Mouse (Mus musculus): ENCODE measurements around the gene Llcfc1.

The Llcfc1 gene

DNA sequence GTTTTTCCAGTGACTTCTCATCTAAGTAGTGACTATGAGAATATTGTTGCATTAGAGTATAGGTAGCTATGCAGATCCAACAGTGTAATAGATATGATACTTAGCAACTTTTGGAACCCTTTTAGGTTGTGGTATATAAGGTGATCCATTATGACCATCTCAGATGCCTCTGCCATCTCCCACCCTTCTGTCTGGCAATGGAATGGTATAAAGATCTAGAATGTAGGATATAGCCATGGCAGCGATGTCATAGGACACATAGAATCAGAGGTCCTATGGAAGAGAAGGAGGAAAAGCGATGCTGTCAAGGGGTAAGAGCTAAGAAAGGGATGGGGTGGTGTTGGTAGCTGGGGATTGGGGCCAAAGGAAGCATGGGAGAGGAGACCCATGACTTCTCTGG lies at the start of gene Llcfc1:
TSS of gene Llcfc1 (plus strand) at position 301 of the 400 bp plus-strand sequence.
- DNase-seq: no peak

DNA sequence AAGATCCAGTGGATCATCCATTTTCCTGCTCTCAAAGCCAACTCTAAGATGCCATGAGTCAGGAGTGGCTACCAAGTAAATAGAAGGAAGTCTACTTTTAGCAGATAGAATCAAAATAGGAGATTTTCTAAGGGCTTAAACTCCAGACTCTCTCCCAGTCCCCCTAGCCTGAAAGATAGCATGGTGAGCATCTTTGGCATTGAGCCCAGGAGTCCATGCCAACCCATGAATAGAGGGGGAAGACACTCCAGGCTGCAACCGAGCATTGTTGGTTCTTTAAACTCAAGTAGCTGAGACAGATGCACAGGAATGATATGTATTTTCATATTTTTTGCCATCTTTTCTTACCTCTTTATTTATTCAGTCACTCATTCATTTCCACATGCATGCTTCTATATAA lies 49.0 kb upstream of the Llcfc1 start:
- no peak for DNase-seq

DNA sequence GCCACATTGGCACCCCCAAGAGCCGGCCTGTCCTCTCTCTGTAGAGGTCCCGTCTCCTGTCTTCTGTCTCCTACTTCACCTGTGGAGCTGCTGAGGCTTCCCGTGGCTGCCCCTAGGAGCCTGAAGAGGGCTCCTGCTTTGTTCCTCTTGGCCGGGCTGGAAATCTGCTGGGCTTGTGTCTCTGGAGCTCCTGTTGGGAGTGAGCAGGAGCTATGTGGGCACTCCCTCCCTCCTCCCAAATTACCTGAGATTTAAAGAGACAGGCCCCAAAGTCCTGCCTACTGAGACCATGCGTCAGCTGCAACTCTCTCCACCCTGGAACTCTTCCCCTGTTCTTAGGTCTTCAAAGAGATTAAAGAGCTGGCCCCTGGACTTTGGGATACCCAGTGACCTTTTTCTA lies 48.1 kb upstream of the Llcfc1 start, which contains the start of gene Trpv6:
TSS of gene Trpv6 (minus strand) at position 228 of the 400 bp plus-strand sequence.
- DNase-seq: no peak

DNA sequence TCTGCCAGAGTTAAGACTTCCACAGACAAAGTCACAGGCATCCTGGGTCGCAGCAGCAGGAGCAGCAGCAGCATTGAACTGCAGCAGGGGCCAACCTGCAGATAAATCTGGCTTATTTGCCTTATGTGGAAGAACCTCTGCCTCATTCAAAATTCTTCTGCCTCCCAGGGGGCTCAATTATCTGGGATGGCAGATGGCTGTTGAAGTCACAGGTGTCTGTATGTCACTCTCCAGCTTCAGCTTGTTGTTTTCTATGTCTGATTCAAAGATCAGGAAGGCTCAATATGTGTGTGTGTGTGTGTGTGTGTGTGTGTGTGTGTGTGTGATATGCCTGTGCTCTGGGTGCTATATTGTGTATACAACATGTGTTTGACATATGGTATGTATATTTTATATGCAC lies 46.8 kb upstream of the Llcfc1 start:
- no peak for DNase-seq

DNA sequence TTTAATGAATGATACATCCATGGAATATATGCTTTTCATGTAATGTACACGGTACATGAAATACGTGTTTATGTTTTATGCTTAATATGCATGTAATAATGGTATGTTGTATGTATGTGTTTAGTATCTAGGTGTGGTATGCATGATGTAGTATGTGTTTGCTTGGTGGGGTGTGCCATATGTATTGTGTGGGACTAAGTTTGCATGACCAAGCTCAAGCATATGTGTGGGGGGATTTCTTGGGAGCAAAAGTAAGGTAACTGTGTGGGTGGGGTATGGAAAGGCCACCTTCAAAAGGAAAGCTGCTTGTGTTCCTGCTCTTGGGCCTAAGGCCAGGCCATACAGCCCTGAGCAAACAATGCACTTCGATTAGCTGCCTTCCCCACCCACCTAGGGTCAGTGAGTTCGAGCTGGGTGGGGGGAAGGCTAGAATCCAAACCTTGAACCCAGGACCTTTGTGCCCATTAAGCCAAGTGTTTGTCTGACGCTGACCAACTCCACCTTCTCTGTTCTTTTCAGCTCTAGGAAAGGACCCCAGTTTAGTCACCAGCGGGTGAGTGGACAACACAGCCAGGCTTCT lies 46.2 kb upstream of the Llcfc1 start:
- no peak for DNase-seq

DNA sequence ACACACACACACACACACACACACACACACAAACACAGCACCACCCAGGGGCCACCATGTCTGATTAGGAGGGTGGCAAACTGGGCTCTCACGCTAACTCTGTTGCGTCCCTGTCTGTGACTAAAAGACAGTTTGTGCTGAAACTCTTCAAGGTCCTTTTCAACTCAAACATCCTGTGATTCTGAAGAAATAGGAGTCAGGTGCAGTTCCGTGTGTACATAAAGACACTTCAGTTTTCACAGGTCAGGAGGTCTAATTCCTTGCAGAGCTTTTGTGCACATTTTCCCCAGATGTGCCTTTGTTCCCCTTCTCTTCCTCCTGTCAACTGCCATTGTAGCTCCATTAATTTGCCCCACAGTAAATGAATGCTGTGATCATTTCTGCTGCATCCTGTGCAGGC lies 43.8 kb upstream of the Llcfc1 start:
- DNase-seq: no peak

DNA sequence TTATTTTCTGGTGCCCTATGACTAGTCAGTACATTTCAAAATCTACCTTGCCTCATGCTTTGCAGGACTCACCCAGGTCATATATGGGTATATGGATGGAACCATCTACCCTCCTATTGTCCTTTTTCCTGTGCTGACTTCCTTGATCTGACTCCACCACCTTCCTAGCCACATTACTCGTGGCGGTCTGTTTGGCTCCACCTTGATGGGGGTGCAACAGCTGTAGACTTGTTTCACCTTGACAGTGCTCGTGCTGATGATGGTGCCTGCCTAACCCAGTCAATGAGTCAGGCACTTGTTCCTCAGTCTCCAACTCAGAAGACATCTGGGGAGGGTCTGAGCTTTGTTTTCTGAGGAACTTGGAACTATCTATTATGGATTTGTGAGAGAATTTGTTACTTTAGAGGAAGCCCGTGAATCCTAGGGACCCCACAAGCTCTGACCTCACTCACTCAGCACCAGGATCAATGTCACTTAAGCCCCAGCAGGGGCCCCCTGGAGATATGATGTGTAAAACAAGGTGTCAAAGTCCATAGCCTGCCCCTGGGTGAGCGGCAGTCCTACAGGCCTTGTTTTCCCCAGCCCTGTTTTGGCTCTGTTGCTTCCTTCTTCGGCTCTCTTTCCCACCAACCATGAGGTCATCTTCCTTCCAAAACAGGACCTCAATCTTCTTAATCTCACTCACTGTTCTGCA lies 42.9 kb upstream of the Llcfc1 start:
- no peak for DNase-seq

DNA sequence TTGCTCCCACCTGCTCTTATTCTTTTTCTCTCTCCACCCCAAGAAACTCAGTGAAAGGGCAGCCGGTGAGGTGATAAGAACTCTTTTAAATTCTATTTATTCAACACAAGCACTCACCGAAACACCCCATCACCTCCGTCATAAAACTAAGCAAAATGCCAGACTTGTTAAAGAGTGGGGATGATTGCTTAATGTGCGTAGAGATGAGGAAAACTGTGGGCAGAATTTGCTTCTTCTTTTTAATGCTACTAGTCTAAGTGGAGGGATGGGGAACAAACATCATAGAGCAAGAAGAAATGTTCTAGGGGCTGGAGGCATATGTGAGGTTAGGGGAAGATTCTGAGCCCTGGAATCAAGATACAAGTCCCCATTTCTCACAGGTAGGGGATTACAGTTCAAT lies 41.5 kb upstream of the Llcfc1 start:
- DNase-seq: no peak

DNA sequence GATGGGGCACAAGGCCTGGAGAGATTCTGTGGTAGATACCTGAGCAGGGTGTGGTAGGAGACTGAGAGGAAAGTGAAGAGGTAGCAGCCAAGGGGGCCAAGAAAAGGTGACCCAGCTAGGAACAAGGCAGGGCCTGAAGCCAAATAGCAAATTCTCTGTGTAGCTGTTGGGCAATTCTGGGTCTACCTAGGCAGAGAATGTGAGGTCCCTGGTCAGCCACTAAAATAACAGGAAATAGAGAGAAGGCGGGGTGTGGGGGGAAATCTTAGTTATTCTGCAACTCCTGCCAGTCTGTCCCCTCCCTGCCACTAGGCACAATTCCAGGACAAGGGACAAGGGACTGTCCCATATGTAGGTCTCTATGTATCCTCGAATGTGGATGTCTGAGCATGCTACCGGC lies 41.0 kb upstream of the Llcfc1 start:
- no peak for DNase-seq

DNA sequence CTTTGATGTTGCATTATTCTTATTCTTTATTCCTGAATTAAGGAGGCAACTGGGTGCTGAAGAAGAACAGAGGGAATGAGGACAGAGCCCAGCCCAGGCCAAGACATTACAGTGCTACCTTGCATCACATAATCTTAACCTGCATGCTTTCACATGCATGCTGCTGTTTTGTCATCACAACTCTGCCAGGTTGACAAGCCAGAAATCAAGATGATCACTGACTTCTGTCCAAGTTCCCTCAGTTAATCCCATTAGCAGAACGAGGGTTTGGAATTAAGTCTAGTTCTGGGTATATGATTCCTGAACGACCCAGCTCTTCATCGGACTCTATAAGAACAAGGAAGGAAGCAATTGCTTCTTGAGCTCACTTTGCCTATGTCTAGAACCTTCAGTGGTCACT lies 38.0 kb upstream of the Llcfc1 start:
- DNase-seq: no peak

DNA sequence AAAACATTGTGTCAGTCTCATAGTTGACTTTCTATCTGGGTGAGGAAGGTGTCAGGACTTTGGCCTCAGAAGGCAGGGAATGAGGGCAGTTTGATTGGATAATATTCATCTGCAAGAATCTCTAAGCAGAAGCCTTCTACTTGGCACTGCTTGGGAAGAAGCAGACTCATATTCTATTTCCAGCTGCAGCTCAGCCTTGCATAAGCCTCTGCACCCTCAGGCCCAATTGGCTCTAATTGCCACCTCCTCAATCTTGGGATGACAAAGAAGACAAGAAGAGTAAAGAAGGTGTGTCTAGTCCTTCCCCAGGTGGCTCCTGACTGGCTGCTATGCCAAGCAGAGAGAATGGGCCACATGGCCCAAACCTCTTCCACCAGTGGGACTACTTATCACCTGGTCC lies 37.6 kb upstream of the Llcfc1 start:
- no peak for DNase-seq

DNA sequence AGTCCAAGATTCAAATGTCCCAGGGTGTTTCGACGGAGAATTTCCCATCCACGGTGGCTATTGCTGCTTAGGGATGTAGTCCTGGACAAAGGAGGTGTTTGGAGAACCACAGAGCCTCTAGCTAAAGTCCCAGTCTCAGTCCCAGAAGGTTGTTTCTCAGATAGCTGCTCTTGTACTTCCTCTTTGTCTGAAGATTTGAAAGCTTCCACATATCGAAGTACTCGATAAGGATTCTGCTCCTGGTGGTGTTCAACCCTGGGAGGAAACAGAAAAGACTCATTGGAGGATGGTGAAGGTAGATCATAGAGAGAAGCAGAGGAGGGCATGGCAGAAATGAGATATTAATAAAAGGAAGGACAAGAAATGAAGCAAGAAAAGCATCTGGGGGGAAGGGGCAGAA lies 31.1 kb upstream of the Llcfc1 start:
- DNase-seq: no peak

DNA sequence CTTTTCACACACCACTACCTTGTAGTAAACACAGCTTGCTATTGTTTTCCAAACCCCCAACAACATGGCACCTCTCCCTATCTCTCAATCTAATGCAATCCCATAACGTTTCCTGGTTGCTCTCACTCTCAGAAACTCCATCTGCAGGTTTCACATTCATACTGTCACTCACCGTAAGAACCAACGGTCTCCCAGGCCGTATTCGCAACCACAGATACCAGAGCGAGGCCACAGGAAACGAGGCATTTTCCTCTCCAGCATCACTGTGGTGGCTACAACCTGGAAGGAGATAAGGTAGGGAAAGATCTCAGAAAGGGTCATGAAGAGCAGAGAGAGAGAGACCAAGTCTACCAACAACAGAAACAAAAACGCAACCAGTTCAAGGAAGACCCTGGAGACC lies 29.6 kb upstream of the Llcfc1 start:
- no peak for DNase-seq

DNA sequence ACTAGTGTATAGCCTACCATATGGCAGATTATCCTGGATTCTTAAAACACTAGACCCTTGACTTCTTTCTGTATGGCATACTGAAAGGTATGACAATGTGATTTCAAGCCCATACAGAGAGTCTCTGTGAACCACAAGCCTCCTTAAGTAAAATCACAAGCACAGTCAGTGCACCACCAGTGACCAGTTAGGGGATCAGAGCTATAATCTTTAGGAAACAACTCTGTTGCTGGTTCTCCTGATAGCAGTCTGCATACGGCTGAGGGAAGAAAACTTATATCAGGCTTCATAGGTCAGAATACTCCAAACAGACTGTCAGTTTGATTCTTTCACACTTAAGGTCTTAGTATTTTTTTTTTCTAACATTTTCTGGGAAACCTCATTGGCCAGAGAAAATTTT lies 25.7 kb upstream of the Llcfc1 start:
- no peak for DNase-seq

DNA sequence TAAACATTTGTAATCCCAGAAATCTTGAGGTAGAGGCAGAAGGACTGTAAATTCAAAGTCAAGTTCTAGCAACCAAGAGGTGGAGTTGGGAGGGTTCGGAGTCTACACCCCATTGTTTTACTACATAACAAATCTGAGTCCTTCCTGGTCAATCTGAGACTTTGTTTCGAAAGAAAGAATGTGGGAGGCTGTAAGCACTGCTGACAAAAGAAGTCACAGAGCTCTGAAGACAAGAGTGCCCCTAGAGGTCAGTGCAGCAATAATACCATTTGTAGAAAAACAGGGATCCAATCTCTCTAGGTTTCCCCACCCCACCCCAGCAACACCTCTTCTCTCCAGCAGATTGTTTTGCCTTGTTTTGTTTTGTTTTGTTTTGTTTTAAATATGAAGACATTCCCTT lies 21.9 kb upstream of the Llcfc1 start:
- DNase-seq: no peak

DNA sequence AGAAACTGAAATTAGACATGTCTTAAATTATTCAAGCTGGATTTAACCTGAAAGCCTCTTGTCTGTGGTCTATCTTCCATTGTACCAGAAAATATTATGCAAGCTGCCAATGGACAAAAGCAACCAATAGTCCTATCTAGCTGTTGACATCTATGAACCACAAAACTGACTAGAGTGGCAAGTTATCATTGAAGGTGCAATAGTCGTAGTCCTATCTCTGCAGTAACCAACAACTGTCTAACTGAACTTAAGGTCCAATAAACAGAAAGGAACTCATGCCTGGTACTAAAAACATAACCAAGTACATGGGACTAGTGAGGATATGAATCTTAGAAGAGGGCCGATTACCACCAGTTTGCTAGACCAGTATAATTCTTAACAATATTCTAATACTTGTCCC lies 7.7 kb upstream of the Llcfc1 start:
- no peak for DNase-seq

DNA sequence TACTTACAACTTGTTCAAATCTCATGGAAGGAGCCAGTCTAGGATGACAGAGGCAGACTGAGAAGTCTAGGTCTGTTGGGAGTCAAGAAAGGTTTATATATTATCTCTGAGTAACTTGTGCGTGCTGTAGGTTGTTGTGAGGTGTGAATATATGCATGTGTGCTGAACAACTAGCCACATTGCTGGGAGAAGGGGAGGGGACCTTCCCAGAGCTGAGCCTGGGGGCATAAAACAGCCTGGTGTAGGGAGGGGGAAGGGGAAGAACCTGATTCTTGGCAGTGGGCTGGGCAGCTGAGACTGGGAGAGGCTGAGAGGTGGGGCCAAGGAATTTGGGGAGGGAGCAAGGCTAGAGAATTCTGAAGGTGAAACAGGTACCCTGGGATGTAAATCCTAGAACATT lies 3.6 kb upstream of the Llcfc1 start, which contains the start of gene Trpv5:
TSS of gene Trpv5 (minus strand) at position 101 of the 400 bp plus-strand sequence.
- DNase-seq: no peak

DNA sequence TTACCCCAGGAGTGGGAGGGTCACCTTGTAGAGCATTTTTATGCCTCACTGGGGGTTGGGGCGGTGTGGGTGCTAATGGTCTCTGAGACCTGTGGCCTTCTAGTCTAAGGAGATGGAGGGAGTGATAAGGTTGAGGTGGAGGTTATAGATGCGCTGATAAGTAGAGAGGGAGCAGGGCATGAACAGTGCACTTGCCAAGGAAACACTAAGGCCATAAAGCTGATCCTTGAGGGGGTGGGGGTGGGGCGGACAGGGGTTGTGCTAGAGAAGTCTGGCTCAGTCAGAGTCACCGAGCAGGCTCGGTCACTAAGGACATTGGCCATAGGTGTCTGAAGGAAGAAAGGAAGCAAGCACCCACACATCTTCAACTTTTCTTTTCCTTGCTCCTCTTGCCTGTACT lies 2.6 kb upstream of the Llcfc1 start:
- DNase-seq: no peak

DNA sequence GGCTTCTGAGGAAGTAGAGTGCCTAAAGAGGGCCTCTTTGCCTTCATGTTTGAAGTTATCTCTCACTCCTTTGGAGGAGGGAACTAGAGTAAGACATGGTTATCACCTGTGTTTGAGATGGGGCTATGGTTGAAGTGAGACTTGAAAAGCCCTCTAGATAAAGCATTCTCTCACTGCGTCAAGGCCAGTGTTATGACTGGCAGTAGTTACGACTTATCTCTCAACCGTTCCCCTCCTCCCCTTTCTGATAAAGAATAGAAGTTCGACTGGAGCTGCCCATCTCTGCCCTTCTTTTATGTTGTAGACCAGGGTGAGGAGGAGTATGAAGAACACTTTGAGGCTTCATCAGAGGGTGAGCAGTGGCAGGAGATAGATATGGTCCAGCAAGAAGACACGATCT lies 680 bp downstream of the Llcfc1 start:
- no peak for DNase-seq

DNA sequence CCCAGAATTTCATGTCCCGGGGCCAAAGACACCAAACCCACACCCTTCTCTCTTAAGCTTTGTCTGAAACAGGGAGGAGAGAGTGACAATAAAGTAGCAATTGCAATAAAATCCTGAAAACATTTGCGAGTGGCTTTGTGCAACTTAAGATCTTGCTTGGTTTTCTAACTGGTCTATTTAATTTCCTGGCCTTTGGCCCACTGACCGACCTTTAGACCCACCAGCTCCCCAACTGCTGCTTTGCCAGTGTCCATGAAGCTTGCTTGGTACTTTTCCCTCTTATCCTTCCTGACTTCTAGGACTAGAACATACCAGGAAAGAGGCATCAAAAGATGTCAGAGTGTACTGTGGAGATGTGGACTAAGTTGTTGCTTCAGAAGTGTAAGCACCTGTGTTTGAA lies 1.4 kb downstream of the Llcfc1 start:
- peak; percentile 32 for DNase-seq

DNA sequence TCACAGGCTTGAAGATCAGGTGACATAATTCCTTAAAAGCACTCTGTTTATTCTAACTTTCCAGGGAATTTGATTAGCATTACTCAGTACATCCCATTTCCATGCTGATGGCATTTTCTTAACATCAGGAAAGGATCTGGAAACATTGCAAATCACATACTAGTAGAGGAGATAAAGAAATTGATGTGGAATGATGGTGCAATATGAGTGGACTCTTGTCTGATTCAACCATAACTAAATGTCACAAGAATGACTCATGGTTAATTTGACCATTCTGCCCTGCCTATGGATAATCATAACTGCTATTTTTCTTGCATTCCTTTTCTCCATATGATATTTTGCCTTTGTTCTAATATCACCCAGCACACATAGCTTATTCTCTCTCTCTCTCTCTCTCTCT lies 8.0 kb downstream of the Llcfc1 start:
- DNase-seq: no peak

DNA sequence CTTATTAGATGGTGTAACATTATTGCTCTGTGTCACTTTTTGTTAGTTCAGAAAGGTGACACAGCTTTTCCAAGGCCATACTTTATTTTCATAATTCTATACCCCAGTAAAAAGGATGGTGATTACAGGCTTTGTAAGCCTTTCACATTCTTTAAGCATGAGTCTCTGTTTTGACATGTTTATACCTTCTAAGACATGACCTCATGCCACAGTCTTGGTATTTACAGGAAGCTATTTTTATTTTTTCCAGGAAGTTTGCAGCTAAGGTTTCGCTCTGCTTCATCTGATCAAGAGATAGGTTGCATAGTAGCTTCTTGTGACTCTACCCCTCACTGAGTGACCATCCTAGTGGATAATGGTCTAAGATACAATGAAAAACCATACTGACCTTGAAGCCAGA lies 10.2 kb downstream of the Llcfc1 start:
- DNase-seq: no peak

DNA sequence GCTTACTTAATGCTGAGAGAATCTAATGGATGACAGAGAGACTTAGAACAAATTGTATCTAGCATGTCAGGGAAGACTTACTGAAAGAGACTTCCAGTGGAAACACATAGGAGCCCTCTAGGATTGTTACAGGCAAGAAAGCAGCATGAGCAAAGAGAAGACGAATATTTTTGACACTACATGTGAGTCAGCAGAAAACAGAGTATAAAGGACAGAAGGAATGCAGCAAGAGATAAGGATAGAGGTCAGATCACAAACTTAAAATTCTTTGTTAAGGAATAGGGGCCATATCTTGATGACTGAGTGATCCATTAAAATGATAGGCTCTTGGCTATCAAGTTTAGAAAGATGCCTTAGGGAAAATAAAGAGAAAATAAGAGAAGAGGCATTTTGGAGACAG lies 17.0 kb downstream of the Llcfc1 start:
- no peak for DNase-seq

DNA sequence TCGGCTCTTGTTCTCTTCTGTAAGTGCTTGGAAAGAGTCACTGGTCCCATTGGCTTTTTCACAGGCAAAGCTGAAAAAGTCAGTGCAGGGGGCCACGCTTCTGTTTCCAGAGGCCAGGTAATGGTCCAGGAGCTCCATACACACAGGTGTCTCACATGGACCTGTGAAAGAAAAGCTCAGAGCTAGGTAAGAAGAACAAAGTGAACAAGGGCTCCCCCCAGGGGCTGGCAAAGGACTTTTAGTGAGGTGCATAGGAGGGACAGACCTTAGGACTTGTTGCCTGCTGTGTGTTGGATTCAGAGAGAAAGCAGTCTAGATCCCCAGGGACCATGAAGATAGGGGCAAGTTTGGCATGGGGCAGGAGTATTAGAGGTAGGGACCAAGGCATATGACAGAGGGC lies 18.7 kb downstream of the Llcfc1 start:
- DNase-seq: peak; percentile 19

DNA sequence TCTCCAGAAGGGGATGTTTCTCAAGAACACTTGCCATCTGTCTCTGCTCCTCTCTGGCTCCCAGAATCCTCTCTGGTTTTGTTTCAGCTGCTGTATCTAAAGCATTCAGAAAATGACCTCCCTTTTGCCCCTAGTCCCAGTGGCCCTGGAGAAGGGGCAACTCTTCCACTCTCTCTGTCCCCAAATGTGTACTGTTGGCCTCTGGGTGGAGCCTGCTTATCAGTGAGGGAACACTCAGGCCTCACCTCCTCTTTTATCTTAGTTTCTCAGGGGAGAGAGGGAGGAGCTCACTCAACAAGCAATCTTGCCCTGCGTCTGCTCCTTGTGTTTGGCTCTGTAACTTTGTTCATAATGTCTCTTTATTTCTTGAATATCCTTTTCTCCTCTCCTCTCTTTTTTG lies 19.9 kb downstream of the Llcfc1 start, which contains the start of gene Kel:
TSS of gene Kel (minus strand) at position 217 of the 400 bp plus-strand sequence.
- DNase-seq: no peak

Measured in kidney, adult 18-20 months (tissue).